Mouse (Mus musculus): ENCODE measurements at regions not wholly inside any gene's neighbourhood (a gene's known extent, or its start where the extent isn't known, plus 50 kb on each side); places are given as distances from the start of the nearest gene placed in this dataset.

DNA sequence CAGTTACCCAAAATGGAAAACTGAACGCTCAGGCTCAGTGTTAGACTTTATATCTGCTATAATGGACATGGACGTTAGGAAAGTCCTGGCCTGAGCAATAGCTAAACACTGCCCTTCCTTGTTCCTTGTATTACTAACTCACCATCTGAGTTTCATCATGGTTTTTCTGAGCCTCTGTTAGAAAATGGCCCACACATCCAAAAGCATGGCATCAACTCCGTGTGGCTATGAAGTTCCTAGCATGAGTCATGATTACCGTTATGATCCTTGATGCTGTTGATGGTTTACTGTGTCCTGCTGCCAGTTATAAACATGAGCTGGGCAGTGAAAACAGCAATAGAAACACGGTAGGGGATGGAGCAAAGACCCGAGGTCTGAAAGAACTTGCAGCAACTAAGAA, 318.4 kb upstream of the Tenm4 start:
- no peak overlapping the region for H3K4me3 ChIP-seq (replicated peaks)
- no peaks in the 10 kb centered on the region for H3K27me3 ChIP-seq
- no peaks in the 10 kb centered on the region for H3K9me3 ChIP-seq (replicated peaks)
- no peak overlapping the region for H3K9ac ChIP-seq
- ATAC-seq (replicated peaks; ENCODE audit: low FRiP score): no peak
- 78% methylated on average over 6 of the region's 6 CpGs for WGBS
- H3K27ac ChIP-seq: no peak overlapping the region
- H3K4me1 ChIP-seq: no peaks in the 10 kb centered on the region
- no peak overlapping the region for H3K4me2 ChIP-seq
- H3K36me3 ChIP-seq: no peaks in the 10 kb centered on the region

- H3K27me3 ChIP-seq: no peaks in the 10 kb centered on the region
- H3K4me2 ChIP-seq: no peak overlapping the region
- H3K9ac ChIP-seq: no peak overlapping the region
- 63% methylated on average over 6 of the region's 6 CpGs for WGBS
- H3K4me3 ChIP-seq (replicated peaks): no peak overlapping the region
- no peak overlapping the region for H3K27ac ChIP-seq
- no peaks in the 10 kb centered on the region for H3K36me3 ChIP-seq
- ATAC-seq (replicated peaks; ENCODE audit: low FRiP score): peak; percentile 36; the same call in 1 of the 2 replicates
- no peaks in the 10 kb centered on the region for H3K4me1 ChIP-seq
- no peaks in the 10 kb centered on the region for H3K9me3 ChIP-seq (replicated peaks)
Measured at GRCm38 (mm10) chr7:95853225-95853812, 317.7 kb upstream of the Tenm4 start.

GRCm38 (mm10) chr7:95858247-95858646, 312.8 kb upstream of the Tenm4 start:
- H3K4me3 ChIP-seq (replicated peaks): no peak overlapping the region
- H3K4me1 ChIP-seq: no peaks in the 10 kb centered on the region
- H3K27me3 ChIP-seq: no peaks in the 10 kb centered on the region
- no peaks in the 10 kb centered on the region for H3K36me3 ChIP-seq
- H3K4me2 ChIP-seq: no peak overlapping the region
- H3K27ac ChIP-seq: no peak overlapping the region
- H3K9me3 ChIP-seq (replicated peaks): no peaks in the 10 kb centered on the region
- no peak for ATAC-seq (replicated peaks; ENCODE audit: low FRiP score)
- no peak overlapping the region for H3K9ac ChIP-seq

GRCm38 (mm10) chr7:95864233-95864632, 306.8 kb upstream of the Tenm4 start:
- Histone ChIP-seq H3K27ac (no peak overlapping the region), H3K4me2 (no peak overlapping the region), H3K4me1 (no peaks in the 10 kb centered on the region), H3K27me3 (no peaks in the 10 kb centered on the region), H3K4me3 (replicated peaks) (no peak overlapping the region), H3K9ac (no peak overlapping the region), H3K36me3 (no peaks in the 10 kb centered on the region), H3K9me3 (replicated peaks) (no peaks in the 10 kb centered on the region)
- ATAC-seq (replicated peaks; ENCODE audit: low FRiP score): no peak
- WGBS: 26% methylated on average over 3 of the region's 3 CpGs

DNA sequence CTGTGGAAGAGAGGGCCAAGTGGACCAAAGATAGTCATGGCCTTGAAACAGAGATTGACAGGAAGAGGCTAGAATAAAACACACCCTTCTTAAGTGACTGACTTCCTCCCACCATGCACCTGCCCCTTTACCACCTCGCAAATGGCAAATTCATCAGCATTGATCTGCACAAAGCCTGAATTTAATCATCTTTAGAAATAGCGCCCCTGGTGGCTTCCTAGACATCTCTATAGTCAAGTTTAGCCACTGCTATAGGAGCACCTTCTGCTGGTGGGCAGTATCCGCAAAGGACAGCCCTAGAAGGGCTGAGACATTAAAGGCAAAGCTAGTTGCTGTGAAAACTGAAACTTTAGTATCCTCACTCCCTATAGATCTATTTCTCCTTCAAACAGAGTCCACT, 305.8 kb upstream of the Tenm4 start:
- Histone ChIP-seq H3K4me3 (replicated peaks) (no peak overlapping the region), H3K27me3 (no peaks in the 10 kb centered on the region), H3K9me3 (replicated peaks) (no peaks in the 10 kb centered on the region), H3K4me1 (no peaks in the 10 kb centered on the region), H3K27ac (no peak overlapping the region), H3K4me2 (no peak overlapping the region), H3K9ac (no peak overlapping the region), H3K36me3 (no peaks in the 10 kb centered on the region)
- WGBS: 48% methylated on average over 3 of the region's 3 CpGs
- no peak for ATAC-seq (replicated peaks; ENCODE audit: low FRiP score)

GRCm38 (mm10) chr7:95868753-95869152, 302.3 kb upstream of the Tenm4 start:
- H3K4me3 ChIP-seq (replicated peaks): no peak overlapping the region
- H3K27me3 ChIP-seq: no peaks in the 10 kb centered on the region
- 89% methylated on average over 6 of the region's 6 CpGs for WGBS
- H3K27ac ChIP-seq: no peak overlapping the region
- ATAC-seq (replicated peaks; ENCODE audit: low FRiP score): no peak
- H3K9ac ChIP-seq: no peak overlapping the region
- no peak overlapping the region for H3K4me2 ChIP-seq
- H3K4me1 ChIP-seq: no peaks in the 10 kb centered on the region
- no peaks in the 10 kb centered on the region for H3K9me3 ChIP-seq (replicated peaks)
- no peaks in the 10 kb centered on the region for H3K36me3 ChIP-seq

DNA sequence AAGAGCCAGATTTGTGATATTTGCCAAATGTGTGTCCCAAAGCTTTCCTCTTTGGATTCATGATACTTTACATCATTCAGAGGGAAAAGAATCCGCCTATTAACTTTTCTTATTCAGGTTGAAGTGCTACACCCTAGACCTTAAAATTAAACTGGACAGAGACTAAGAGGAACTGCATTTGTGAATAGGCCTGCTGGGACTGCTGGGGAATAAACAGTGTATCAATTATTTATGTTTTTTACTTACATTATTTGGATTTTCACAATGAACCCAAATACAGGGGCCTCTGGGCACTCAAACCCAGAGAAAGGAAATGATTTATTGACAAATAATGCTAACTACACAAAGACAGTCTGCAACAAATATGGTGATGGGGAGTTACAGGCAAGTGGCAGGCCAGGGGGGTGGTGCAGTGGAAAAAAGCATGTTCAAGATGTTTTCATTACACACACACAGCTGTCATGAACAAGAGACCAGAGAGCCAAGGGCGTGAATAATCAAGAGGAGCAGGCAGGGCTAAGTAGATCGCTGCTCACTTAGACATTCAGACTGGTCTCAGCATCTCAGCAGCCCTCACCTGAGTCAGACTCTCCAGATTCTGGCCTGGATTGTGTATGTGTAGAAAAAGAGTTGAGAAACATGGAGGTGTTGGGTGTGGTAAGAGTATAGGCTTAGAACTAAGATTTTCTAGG, 290.3 kb upstream of the Tenm4 start:
- no peak overlapping the region for H3K4me2 ChIP-seq
- WGBS: 77% methylated on average over 3 of the region's 3 CpGs
- no peak overlapping the region for H3K9ac ChIP-seq
- ATAC-seq (replicated peaks; ENCODE audit: low FRiP score): no peak
- H3K36me3 ChIP-seq: no peaks in the 10 kb centered on the region
- no peaks in the 10 kb centered on the region for H3K4me1 ChIP-seq
- H3K27ac ChIP-seq: no peak overlapping the region
- no peaks in the 10 kb centered on the region for H3K27me3 ChIP-seq
- no peaks in the 10 kb centered on the region for H3K9me3 ChIP-seq (replicated peaks)
- H3K4me3 ChIP-seq (replicated peaks): no peak overlapping the region

GRCm38 (mm10) chr7:95901524-95901923, 269.5 kb upstream of the Tenm4 start:
- no peak for ATAC-seq (replicated peaks; ENCODE audit: low FRiP score)
- H3K4me1 ChIP-seq: no peaks in the 10 kb centered on the region
- no peaks in the 10 kb centered on the region for H3K9me3 ChIP-seq (replicated peaks)
- H3K4me3 ChIP-seq (replicated peaks): no peak overlapping the region
- no peak overlapping the region for H3K4me2 ChIP-seq
- H3K36me3 ChIP-seq: no peaks in the 10 kb centered on the region
- no peaks in the 10 kb centered on the region for H3K27me3 ChIP-seq
- H3K27ac ChIP-seq: no peak overlapping the region
- H3K9ac ChIP-seq: no peak overlapping the region
- 89% methylated on average over 3 of the region's 3 CpGs for WGBS

DNA sequence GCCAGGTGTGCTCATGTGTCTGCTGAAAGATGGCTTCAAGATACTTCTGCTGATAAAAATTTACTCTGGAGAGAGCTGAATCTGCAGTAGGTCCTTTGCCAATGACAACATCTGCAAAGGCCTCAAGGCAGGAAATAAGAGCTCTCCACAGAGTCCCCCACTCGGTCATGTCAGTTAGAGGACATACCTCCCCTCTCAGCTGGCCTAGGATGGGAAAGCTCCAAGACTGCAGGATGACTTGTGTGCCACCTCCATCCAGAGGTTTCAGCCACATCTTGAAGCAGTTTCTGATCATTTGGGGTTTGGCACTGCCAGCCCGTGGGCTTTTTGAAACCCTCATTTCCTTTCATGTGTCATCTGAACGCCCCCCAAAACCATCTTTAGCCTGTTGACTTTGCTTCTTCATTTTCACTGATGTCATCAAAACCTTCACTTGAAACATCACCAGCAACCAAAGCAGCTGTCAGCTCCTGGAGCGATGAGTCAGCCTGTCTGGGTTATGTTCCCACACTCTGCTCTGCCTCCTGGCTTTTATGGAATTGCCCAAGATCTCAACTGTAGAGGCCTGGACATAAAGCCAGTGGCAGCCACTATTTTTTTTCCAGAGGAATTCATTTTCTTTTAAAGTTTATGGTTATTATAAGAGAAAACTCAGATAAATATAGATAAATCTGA, 256.5 kb upstream of the Tenm4 start:
- Histone ChIP-seq H3K36me3 (no peaks in the 10 kb centered on the region), H3K9ac (no peak overlapping the region), H3K27ac (no peak overlapping the region), H3K4me1 (no peaks in the 10 kb centered on the region), H3K4me2 (no peak overlapping the region), H3K4me3 (replicated peaks) (no peak overlapping the region), H3K27me3 (no peaks in the 10 kb centered on the region), H3K9me3 (replicated peaks) (no peaks in the 10 kb centered on the region)
- WGBS: 81% methylated on average over 4 of the region's 4 CpGs
- no peak for ATAC-seq (replicated peaks; ENCODE audit: low FRiP score)

DNA sequence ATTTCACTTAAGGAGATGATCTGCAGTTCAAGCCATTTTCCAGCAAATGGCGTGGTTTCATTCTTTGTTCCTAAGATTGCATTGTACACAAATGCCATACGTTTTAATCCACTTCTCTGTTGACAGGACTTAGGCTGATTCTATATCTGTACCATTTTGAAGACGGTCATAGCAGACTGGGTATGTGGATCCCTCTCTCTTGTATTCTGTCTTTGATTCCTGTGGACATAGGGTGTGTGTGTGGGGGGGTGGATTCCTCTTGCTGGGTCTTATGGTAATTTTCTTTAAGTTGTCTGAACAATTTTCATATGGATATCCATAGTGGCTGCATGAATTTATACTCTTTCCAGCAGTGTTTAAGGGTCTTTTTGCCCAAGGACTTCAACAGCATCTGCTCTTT, 251.1 kb upstream of the Tenm4 start:
- ATAC-seq (replicated peaks; ENCODE audit: low FRiP score): no peak
- no peak overlapping the region for H3K4me2 ChIP-seq
- H3K9ac ChIP-seq: no peak overlapping the region
- H3K36me3 ChIP-seq: no peaks in the 10 kb centered on the region
- no peaks in the 10 kb centered on the region for H3K27me3 ChIP-seq
- no peaks in the 10 kb centered on the region for H3K9me3 ChIP-seq (replicated peaks)
- no peak overlapping the region for H3K4me3 ChIP-seq (replicated peaks)
- H3K27ac ChIP-seq: no peak overlapping the region
- no peaks in the 10 kb centered on the region for H3K4me1 ChIP-seq
- WGBS: 85% methylated on average over 3 of the region's 3 CpGs

- no peaks in the 10 kb centered on the region for H3K4me1 ChIP-seq
- H3K27me3 ChIP-seq: no peaks in the 10 kb centered on the region
- no peak overlapping the region for H3K4me3 ChIP-seq (replicated peaks)
- no peak overlapping the region for H3K27ac ChIP-seq
- 50% methylated on average over 2 of the region's 2 CpGs for WGBS
- no peak overlapping the region for H3K4me2 ChIP-seq
- no peak overlapping the region for H3K9ac ChIP-seq
- no peaks in the 10 kb centered on the region for H3K9me3 ChIP-seq (replicated peaks)
- no peaks in the 10 kb centered on the region for H3K36me3 ChIP-seq
- ATAC-seq (replicated peaks; ENCODE audit: low FRiP score): peak; percentile 78
Measured at GRCm38 (mm10) chr7:95924805-95925204, 246.2 kb upstream of the Tenm4 start.

DNA sequence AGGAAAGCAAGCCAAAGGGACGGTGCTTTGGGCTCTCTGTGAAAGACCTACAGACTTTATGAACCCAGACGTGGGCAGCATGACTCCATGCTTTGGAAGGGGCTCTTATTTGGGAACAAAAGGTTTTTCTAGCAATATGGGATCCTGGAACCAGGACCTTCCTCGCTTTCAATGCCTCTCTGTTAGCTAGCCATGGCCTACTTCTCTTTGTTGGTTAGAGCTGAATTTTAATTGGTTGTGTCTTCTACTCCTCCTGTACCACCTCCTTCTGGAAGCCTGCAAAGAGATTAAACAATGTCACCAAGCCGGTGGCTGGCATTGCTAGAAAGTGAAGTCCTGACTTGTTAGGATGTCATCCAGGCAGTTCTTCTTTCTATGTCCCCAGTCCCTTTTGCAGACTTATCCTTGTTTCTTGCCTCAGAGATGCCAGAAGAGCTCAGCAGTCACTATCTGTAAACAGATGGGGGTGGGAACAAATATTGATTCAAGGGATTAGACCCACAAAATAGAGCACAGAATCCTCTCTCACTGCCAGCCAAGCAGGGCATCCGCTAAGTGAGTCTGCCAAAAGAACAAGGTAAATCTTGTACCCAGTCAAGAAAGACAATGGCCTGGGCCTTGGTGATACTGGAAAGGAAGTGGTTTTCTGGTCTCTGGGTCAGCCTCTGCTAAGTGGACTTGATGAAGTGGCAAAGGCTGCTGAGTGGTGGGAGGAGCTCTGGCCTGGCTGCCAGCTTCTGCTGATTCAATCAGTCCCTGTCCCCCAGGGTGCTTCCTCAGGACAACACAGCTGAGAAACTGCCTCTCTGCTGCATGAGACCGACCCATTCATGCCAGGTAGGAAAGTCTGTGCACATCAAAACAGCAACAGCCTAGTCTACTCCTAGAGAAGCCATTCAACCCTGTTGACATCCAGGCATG, 244.7 kb upstream of the Tenm4 start:
- no peaks in the 10 kb centered on the region for H3K27me3 ChIP-seq
- WGBS: 82% methylated on average over 6 of the region's 6 CpGs
- H3K4me2 ChIP-seq: no peak overlapping the region
- no peak for ATAC-seq (replicated peaks; ENCODE audit: low FRiP score)
- H3K9ac ChIP-seq: no peak overlapping the region
- no peaks in the 10 kb centered on the region for H3K36me3 ChIP-seq
- H3K9me3 ChIP-seq (replicated peaks): no peaks in the 10 kb centered on the region
- H3K4me3 ChIP-seq (replicated peaks): no peak overlapping the region
- no peak overlapping the region for H3K27ac ChIP-seq
- H3K4me1 ChIP-seq: no peaks in the 10 kb centered on the region
